Mouse (Mus musculus) mature B cell (primary cell): ENCODE measurements around the gene Kansl1l.

Experiments used
- in situ Hi-C: fragments of 300-500 bp; cut with MboI; formaldehyde crosslinking; loops from 2 replicates; pipeline ENCODE4 v1.14.3; 2019

Gene Kansl1l

GRCm38 (mm10) chr1:66817865-66818315 is 528 bp upstream of the Kansl1l start:
- in situ Hi-C loops, result no loop called here

- in situ Hi-C loops, result no loop called here
Observed at GRCm38 (mm10) chr1:66816837-66817452, 417 bp downstream of the Kansl1l start.

- in situ Hi-C loops, result no loop called here
Observed at GRCm38 (mm10) chr1:66815941-66816777, 1.2 kb downstream of the Kansl1l start.

- in situ Hi-C loops, result no loop called here
Observed at GRCm38 (mm10) chr1:66814756-66815155, 2.6 kb downstream of the Kansl1l start.

DNA sequence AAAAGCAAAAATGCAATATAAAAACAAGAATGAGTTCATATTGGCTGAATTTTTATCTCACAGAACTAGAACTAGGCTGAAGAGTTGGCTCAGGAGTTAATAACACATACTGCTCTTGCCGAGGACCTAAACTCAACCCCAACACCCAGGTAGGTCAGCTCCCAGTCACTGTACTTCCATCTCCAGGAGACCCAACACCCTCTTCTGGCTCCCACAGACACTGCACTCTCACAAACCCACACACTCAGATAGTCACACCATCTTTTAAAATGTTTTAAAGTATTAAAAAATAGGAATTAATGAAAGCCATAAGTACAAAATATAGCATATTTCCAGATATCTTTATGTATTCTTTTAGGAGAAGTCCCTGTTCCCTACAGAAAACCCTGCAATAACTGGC is 4.2 kb downstream of the Kansl1l start:
- in situ Hi-C loops, result no loop called here

- in situ Hi-C loops, result no loop called here
Observed at GRCm38 (mm10) chr1:66806821-66807220, 10.5 kb downstream of the Kansl1l start.

- in situ Hi-C loops, result no loop called here
Observed at GRCm38 (mm10) chr1:66805408-66805807, 12.0 kb downstream of the Kansl1l start.

DNA sequence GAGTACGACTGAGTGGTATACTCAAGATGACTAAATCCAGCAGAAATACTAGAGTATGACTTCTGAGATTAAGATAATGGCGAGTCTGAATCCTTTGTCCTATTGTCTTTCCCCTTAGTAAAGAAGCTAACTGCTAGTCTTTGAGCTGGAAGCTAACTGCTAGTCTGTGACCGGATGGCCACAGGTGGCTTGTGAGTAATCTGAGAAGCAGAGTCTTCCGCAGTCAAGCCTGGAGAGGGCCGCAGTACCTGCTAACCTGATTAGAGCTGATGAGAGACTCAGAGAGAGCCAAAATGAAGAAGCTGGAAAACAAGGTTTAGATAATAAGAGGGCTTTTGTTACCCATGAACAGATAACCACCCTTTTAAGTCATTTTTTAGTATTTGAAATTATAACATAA is 12.7 kb downstream of the Kansl1l start:
- in situ Hi-C loops, result no loop called here

GRCm38 (mm10) chr1:66797962-66798361 is 19.4 kb downstream of the Kansl1l start:
- in situ Hi-C loops, result no loop called here

GRCm38 (mm10) chr1:66792838-66793466 is 24.4 kb downstream of the Kansl1l start:
- in situ Hi-C loops, result no loop called here

DNA sequence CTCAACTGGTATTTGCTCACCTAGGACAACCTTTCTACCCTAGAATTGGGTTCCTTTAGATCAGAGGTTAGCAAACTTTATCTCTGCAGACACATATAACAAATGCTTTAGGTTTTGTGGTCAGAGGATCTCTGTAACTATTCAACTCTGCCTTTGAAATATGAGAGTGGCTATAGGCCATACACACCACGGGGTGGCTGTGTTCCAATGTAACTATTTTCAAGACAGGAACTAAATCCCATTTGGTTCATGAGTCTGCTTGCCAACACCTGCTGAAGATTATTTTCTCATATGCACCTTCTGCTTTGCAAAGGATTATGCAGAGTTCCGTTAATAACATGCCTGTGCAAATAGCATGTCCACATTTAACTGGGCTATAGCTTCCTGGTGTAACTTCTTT is 35.1 kb downstream of the Kansl1l start:
- in situ Hi-C loops, result no loop called here

DNA sequence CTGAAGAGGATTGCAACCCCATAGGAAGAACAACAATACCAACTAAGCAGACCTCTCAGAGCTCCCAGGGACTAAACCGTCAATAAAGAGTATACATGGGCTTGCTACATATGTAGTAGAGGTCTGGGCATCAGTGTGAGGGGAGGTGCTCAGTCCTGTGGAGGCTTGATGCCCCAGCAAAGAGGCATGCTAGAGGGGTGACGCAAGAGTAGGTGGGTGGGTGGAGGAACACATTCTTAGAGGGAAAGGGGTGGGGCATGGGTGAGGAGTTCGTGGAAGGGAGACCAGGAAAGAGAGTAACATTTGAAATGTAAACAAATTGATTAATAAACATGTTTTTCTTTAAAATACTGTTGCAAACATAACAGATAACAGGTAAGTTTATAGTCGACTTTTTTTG is 36.3 kb downstream of the Kansl1l start:
- in situ Hi-C loops, result no loop called here

DNA sequence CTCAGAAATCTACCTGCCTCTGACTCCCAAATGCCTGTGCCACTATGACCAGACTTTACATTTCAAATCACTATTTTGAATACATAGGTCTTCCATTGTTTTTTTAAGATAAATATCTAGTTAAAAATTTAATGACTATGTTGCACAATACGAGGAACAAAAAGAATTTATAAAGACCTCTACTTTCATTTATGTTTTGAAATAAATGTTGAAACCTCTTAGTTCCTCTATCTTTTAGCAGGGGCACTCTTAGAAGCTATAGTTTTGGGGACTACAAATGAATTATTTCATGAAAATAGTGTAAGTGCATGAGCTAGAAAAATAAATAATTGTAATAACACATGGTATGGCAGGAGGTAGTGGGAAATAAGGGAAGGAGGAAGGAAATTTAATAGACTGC is 38.6 kb downstream of the Kansl1l start:
- in situ Hi-C loops, result no loop called here

DNA sequence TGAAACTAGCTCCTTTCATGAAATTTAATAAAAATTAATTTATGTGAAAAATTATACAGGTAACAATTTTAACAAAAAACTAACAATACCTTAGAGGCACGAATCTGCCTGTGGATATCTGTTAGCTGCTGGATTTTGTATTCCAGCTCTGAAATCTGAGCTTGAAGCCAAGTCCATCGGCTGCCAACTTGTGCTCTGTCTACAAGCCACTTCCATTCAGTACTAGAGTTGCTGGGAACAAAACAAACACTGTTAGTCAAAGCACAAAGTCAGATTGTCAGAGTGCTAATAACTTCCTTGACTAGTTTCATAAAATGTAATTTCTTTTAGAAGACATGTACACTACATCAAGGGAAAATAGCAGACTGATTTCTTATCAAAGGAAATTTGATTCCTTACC is 39.5 kb downstream of the Kansl1l start:
- in situ Hi-C loops, result no loop called here

GRCm38 (mm10) chr1:66768764-66769163 is 48.6 kb downstream of the Kansl1l start:
- in situ Hi-C loops, result no loop called here

DNA sequence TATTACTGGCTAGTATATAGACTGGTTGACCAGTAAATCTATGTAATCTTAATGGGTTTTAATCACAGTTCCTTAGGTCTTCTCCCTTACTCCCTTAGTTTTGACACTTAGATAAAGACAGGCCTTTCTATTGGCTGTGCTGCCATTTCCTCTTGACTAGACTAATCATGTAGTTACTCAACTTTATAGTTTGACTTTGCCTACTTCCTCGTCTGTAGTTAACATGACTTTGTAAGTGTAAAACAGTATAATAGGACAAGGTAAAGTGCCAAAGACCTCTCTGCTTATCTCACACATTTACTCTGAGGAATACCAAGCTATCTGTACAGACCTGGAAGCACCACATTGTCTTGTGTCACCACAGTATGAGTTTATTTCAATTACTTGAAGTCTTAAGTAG is 86.8 kb downstream of the Kansl1l start:
- in situ Hi-C loops, result no loop called here

- in situ Hi-C loops, result no loop called here
Observed at GRCm38 (mm10) chr1:66712859-66713258, 104.5 kb downstream of the Kansl1l start.

GRCm38 (mm10) chr1:66704523-66704922 is 112.8 kb downstream of the Kansl1l start:
- in situ Hi-C loops, result no loop called here

DNA sequence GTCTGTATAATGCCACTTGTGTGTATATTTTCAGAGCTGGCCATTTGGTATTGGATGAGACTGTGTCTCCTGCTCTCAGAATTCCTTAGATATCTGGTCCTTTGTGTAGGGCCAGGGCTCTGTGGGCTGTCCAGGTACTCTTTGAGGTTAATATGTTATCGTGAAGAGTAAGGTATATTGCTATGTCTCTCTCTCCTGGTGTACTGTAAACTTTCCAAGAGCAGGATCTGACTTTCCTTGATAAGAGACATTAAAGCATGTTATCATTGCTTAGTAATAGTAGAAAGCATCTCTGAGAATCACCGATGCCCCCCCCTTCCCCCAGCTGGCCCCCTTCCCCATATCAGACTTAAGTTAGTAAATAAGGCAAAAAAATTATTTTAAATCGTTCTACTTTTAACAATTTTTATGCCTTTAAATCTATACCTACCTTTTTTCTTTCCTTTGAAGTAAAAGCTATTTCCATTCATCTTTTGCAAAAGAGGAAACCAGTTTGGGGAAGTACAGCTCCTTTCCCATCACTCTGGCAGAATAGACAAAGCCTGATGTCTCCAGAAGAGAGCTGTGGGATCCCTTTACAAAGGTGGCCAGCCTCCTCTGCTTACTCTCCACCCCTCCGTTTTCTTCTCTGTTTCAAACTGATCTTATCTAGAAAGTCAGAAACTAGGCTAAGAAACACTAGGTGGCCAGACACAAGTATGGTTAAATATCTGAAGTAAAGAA is 114.6 kb downstream of the Kansl1l start:
- in situ Hi-C loops, result no loop called here

- in situ Hi-C loops, result no loop called here
Observed at GRCm38 (mm10) chr1:66701576-66701940, 115.8 kb downstream of the Kansl1l start.

DNA sequence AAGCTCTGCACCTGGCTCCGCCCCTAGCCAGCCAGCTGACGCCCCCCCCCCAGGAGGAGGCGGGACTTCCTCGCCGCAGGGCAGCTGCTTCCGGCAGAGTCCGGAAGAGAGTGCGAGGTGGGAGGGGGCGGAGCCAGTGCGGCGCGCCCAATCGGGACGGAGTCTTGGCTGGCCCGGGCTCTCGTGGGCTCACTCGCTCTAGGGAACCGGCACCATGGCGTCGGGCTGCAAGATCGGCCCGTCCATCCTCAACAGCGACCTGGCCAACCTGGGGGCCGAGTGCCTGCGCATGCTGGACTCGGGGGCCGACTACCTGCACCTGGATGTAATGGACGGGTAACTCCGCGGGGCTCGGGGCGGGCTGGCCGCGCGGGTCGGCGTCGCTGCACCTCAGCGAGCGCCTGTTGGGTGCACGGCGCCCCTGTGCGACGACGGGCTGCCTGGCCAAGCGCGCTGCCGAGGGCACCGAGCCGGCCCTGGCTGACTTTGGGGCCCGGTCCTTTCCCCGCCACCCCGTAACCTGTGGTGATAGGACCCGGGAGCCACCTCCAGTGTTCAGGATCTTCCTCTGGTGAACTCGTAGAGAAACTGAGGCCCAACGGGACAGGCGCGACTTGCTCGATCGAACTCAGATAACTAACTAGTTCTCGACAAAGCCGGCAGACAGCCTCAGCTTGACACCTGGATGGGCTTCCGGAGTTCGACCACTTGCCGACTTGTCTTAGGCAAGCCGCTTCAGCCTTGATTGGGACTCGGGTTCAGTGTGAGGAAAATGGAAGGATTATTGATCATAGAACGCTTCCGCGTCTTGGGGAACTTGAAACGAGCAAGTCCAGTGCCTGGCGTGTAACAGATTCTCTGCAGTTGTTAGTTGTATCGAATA is 116.4 kb downstream of the Kansl1l start, which contains the start of gene Rpe:
Rpe (plus strand) TSS at position 139 of the 883 bp plus-strand sequence.
- in situ Hi-C loops, result no loop called here
